Mouse (Mus musculus): Measurements from ENCODE around the gene Yif1a. TPM values are rescaled to one million over a fixed set of nuclear protein-coding genes. Genes with fewer than 3 reads are reported as not detected.
"Not testable (repeated sequence)": the region's sequence is repeated elsewhere in the genome, so short reads cannot be mapped to it uniquely, and the experiment has no call there.

Yif1a gene
- total RNA-seq, 4 experiments from 2014 or later: 21.4 to 29.8 (median 25.9) TPM

- DNase-seq (ENCODE audit: low spot score in 2 of 2): no peak
These were observed 4.1 kb upstream of the Yif1a start for GRCm38 (mm10) chr19:5083961-5084833.

DNA sequence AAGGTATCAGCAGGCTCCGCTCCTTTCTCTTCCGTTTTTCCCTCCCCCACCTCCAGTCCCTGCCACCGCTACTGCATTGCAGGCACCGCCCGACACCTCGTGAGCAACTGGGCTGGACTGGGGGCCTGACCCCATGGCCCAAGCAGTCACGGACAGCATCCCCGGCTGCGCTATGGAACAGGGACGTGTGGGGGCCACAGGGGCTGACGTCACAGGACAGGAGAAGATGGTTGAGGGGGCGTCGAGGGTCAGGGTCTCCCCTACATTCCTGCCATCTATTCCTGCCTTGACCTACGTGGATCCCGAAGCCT is 3.5 kb upstream of the Yif1a start:
- DNase-seq (ENCODE audit: low spot score in 2 of 2): no peak

DNA sequence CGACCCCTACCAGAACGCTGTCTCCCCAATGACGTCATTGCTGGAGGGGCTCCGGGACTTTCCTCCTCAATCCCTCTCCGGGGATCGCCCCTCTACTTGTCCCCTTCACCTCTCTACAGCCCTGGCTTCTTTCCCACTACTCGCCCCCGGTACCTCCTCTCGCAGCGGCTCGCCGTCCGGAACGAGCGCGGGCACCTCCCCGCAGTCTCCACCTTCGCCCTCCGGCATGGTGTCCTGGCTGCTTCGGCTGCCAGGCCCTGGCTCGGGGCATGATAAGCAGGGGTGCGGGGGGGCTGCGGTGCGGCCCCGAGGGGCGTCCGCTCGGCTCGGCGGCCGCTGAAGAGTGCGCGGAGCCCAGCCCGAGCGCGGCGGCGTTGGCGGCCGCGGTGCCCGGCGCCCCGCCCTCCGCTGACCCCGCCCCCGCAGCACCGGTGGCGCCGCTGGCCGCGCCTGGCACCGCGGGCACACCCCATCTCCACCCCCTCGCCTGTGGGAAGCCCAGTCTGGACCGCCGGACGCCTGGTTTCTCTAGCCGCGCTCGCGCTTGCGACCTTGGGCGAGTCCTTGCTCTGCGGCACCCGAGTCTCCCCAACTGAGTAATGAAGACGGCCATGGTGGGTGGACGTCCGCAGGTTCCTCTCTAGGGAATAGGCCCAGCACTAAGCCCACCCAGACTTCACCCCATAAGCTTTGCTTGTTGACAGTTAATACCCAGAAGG is 3.0 kb upstream of the Yif1a start, which contains the start of gene Tmem151a:
Gene Tmem151a (minus strand): TSS at position 387 of the 719 bp plus-strand sequence.
- DNase-seq (ENCODE audit: low spot score in 2 of 2): no peak

GRCm38 (mm10) chr19:5086533-5086932 is 1.8 kb upstream of the Yif1a start:
- DNase-seq (ENCODE audit: low spot score in 2 of 2): not testable (repeated sequence)

- DNase-seq (ENCODE audit: low spot score in 2 of 2): no peak
These were observed 986 bp downstream of the Yif1a start for GRCm38 (mm10) chr19:5089324-5089723.

DNA sequence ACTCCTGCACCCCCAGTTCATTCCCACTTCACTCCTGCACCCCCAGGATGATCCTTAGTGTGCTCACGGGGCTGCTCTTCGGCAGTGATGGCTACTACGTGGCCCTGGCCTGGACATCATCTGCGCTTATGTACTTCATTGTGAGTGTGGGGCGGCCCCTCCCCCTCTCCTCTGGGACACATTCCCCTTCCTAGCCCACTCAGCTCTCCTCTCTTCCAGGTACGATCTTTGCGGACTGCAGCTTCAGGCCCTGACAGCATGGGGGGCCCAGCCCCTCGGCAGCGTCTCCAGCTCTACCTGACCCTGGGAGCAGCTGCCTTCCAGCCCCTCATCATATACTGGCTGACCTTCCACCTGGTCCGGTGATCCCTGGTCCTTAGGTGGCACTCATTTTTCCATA is 3.7 kb downstream of the Yif1a start:
- no peak for DNase-seq (ENCODE audit: low spot score in 2 of 2)

DNA sequence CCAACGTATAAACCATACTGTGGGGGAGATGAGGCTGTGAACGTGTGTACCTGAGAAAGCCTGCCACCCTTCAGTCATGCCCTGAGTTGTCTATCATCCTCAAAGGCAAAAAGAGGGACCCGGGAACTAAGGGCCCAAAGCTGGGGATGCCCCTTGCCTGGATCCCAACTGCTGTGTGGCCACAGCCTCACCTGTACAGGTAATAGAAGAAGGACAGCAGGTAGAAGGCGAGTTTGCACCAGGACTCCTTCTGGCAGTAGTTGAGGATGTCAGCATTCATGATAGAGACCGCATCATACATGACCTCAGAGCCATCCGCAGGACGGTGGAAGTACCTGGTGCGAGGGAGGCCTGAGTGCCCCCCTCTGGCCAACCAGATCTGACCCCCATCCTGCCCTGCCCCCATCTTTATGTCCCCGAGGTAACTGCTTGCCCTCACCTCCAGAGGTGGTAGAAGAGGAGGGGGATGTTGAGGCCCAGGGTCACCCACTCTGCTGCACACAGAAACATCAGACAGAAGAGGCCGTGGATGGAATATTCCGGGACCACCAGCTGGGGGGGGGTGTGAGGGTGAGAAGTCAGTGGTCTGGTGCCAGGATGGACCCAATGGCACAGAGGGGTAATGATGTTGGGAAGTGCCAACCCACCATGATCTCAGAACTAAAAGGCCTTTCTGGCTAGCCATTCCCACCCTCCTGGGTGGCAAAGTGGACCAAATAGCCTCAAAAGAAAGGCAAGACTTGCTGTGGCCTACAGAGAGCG is 5.3 kb downstream of the Yif1a start:
- DNase-seq (ENCODE audit: low spot score in 2 of 2): no peak

- DNase-seq (ENCODE audit: low spot score in 2 of 2): peak; percentile 95 to 98
These were observed 5.9 kb downstream of the Yif1a start for GRCm38 (mm10) chr19:5094243-5094632.

GRCm38 (mm10) chr19:5094746-5095417 is 6.5 kb downstream of the Yif1a start:
- no peak for DNase-seq (ENCODE audit: low spot score in 2 of 2)

DNA sequence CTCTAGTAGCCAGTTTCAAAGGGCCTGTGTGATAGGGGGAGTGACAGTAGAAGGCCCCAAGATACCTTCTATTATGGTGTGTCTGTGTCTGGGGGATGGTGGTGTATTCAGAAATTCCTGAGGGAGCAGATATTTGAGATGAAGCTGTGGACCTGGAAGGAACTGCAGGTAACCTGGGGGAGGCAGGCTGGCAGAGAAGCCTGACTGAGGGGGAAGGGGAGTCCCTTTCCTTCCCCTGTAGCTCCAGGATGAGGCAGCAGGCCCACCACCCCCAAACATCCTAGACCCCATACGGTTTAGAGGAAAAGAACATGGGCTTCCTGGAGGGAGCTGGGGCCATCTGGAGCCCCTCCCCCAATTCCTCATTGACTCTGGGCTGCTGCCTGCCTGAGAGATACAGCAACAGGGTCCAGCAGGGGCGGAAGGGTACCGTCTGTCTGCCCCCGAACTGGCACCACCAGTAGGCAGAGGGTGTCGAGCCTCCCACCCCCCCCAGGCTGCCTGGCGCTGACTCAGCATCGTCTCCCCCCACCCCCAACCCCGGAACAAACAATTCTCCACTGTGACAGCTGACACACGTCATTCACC is 7.6 kb downstream of the Yif1a start:
- DNase-seq (ENCODE audit: low spot score in 2 of 2): peak in 1 of 2 experiments; percentile 73

GRCm38 (mm10) chr19:5097521-5098362 is 9.4 kb downstream of the Yif1a start:
- no peak for DNase-seq (ENCODE audit: low spot score in 2 of 2)

- peak in 1 of 2 experiments; percentile 75 for DNase-seq (ENCODE audit: low spot score in 2 of 2)
These were observed 10.2 kb downstream of the Yif1a start, which contains the start of gene Cnih2 for GRCm38 (mm10) chr19:5098363-5099143. Cnih2 (minus strand) TSS chr19:5098521.

- DNase-seq (ENCODE audit: low spot score in 2 of 2): no peak
These were observed 17.7 kb downstream of the Yif1a start for GRCm38 (mm10) chr19:5106074-5106473.

DNA sequence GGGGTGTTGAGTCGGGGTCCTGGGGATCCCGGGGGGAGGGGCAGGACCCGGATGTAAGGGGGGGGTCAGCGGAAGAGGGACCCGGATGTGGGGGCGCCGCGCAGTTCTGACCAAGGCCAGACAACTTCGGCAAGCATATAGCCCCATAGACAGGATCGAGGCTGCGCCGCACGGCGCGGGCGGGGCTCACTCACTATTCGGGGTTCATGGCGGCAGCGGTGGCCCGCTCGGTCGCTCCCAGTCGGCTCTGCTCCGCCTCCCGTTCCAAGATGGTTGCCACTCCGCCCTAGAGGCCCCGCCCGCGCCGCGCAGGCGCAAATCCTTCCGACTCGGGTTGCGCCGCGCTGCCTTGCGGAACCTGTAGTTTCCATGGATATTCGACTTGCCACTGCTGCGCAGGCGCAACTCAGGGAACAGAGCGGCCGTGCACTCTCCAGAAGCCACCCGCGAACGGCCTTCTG is 18.4 kb downstream of the Yif1a start, which contains the start of gene Rab1b:
Gene Rab1b (minus strand): TSS at position 342 of the 461 bp plus-strand sequence.
- peak; percentile 98 to 99 for DNase-seq (ENCODE audit: low spot score in 2 of 2)

DNA sequence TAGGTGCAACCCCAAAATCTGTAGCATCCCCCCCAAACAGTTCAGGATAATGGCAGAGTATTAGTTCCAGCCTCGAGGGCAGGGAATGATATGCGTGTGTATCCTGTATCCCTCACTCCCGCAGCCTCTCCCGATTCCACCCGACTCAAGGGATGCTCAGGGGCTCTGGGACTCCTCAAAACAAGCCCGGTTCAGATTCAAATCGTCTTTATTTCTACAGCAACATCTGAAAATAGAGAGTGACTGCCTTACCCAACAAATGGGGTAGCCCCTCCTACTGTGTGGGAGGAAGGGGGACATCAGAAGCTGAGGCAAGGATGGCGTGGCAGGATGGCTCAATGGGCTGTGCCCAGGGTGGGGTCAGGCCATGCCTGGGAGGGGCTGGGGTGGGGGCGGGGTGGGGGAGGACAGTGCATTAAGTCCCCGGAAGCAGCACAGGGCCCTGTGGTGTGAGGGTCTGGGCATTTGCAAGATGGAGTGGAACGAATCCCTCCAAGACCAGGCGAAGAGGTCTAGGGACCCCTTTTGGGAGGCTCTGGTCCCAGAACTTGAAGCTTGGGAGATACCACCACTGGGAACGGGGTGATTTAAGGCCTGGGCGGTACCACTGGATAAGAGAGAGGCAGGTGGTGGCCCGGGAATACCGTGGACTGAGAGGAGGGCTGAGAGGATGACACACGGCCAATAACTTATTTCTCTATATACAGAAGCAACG is 19.4 kb downstream of the Yif1a start:
- peak in 1 of 2 experiments; percentile 9 for DNase-seq (ENCODE audit: low spot score in 2 of 2)

DNA sequence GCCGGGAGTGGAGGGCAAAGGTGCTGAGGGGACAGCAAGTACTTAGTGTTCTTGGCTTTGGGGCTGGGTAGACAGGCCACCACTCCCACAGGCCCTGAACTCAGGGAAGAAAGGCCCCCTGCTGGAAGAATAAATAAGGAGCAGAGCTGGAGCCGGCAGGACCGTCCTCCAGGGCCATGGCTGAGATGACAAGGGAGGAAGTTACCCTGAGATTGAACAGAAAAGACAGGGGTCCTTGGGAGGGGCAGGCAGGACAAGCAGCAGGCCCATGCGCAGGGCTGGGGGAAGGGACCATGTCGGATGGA is 19.9 kb downstream of the Yif1a start:
- no peak for DNase-seq (ENCODE audit: low spot score in 2 of 2)

DNA sequence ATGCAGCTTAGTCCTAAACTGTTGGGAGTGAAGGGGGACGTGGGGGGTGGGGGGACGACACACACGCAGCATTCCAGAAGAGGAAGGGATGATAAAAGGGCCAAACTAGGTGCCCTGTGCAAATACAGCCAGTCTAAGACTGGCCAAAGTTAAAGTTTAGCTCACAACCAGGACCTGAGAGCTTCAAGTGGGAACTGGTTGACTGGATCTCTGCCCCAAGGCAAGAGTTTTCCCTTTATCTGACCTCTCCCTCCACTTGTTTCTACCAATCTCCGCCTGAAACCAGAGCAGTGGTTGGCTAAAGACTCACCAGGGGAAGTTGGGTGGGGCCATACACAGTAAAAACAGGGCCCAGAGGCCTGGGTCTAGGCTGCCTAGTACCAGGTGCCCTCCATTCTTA is 20.4 kb downstream of the Yif1a start:
- no peak for DNase-seq (ENCODE audit: low spot score in 2 of 2)

- DNase-seq (ENCODE audit: low spot score in 2 of 2): no peak
These were observed 21.5 kb downstream of the Yif1a start for GRCm38 (mm10) chr19:5109659-5110453.

All from layer of hippocampus, adult 8-10 months (tissue).